Mouse (Mus musculus) liver, embryonic 12.5 days (tissue): ENCODE measurements around the gene Gins3. TPM values are rescaled to one million over a fixed set of nuclear protein-coding genes. Genes with fewer than 3 reads are reported as not detected.
"Not testable (repeated sequence)": the region's sequence is repeated elsewhere in the genome, so short reads cannot be mapped to it uniquely, and the experiment has no call there.

Experiments used
- ATAC-seq: fragments of 200-750 bp; cut with Nextera tagmentation; 2 replicates; pipeline ENCODE4 v1.8.0; 2017; ENCODE audit warnings: moderate number of reproducible peaks, mild to moderate bottlenecking, moderate library complexity
- H3K27ac ChIP-seq: fragments of 300-500 bp; sonication (generic); 2 replicates; pipeline ENCODE4 v1.5.1; 2016; ENCODE audit warnings: mild to moderate bottlenecking
- H3K27me3 ChIP-seq: fragments of 300-500 bp; sonication (generic); replicated peaks from 2 replicates; pipeline ENCODE4 v1.6.1; 2016; ENCODE audit warnings: mild to moderate bottlenecking, moderate library complexity
- H3K36me3 ChIP-seq: fragments of 300-500 bp; sonication (generic); 2 replicates; pipeline ENCODE4 v1.6.1; 2016; ENCODE audit warnings: mild to moderate bottlenecking, moderate library complexity
- H3K4me1 ChIP-seq: fragments of 300-500 bp; sonication (generic); 2 replicates; pipeline ENCODE4 v1.6.1; 2016
- H3K4me2 ChIP-seq: fragments of 300-500 bp; sonication (generic); 2 replicates; pipeline ENCODE4 v1.6.1; 2016; ENCODE audit warnings: mild to moderate bottlenecking, moderate library complexity
- H3K4me3 ChIP-seq: fragments of 300-500 bp; sonication (generic); 2 replicates; pipeline ENCODE4 v1.5.1; 2016; ENCODE audit warnings: mild to moderate bottlenecking, moderate library complexity
- H3K9ac ChIP-seq: fragments of 300-500 bp; sonication (generic); 2 replicates; pipeline ENCODE4 v1.6.1; 2016; ENCODE audit warnings: mild to moderate bottlenecking, moderate library complexity
- H3K9me3 ChIP-seq: fragments of 300-500 bp; sonication (generic); replicated peaks from 2 replicates; pipeline ENCODE4 v1.6.1; 2016; ENCODE audit warnings: mild to moderate bottlenecking, moderate library complexity
- WGBS: fragments of 180-500 bp; shearing (Covaris S2); methylation state at CpG from one replicate; pipeline ENCODE4 v1.1.7; 2016; ENCODE audit not compliant: insufficient replicate concordance; 5-methylcytosine and 5-hydroxymethylcytosine counted together
- polyA plus RNA-seq: library from polyadenylated mRNA; unstranded; fragments of >200 nt; fragmentation: Nextera tagmentation; extraction: Ambion mirVana; gene quantifications from 2 replicates; pipeline ENCODE4 v1.2.1, GENCODE M21; 2016

Gene Gins3
- polyA plus RNA-seq, 1 experiment from 2014 or later: 14.1 TPM

- not testable (repeated sequence) for H3K36me3 ChIP-seq, H3K4me3 ChIP-seq, H3K27me3 ChIP-seq, H3K9ac ChIP-seq, ATAC-seq, H3K9me3 ChIP-seq, H3K4me1 ChIP-seq, H3K4me2 ChIP-seq, H3K27ac ChIP-seq
- WGBS: 19% methylated on average over 4 of the region's 5 CpGs
Measured at GRCm38 (mm10) chr8:95606509-95606908, 26.7 kb upstream of the Gins3 start.

DNA sequence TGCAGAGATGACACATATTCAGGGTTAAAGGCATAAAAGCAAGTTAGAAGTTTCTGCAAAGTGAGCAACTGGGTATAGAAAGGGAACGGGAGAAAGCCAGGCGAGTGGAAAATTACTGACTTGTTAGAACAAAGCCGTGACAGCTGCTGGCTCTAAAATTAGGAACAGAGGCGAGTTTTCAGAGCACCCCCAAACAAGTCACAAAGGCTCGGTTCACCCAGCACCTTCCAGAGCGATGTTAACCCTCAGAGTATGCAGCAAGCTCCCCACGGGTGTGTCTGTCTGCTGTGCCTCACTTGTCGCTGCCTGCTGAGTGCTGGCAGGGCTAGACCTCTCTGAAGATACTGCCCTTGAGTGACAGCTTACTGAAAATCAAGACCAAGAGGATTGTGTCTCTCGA, 26.0 kb upstream of the Gins3 start:
- Histone ChIP-seq H3K9me3 (no peaks in the 10 kb centered on the region), H3K4me2 (no peak overlapping the region), H3K4me3 (no peak overlapping the region), H3K4me1 (peaks cover 7% of the 10 kb centered on the region), H3K36me3 (no peaks in the 10 kb centered on the region), H3K9ac (no peak overlapping the region), H3K27ac (no peak overlapping the region), H3K27me3 (peaks cover 9% of the 10 kb centered on the region; the same call in 1 of the 2 replicates)
- 46% methylated on average over 9 of the region's 9 CpGs for WGBS
- no peak for ATAC-seq

- no peak overlapping the region for H3K4me2 ChIP-seq
- H3K36me3 ChIP-seq: no peaks in the 10 kb centered on the region
- H3K27ac ChIP-seq: no peak overlapping the region
- peaks cover 27% of the 10 kb centered on the region for H3K27me3 ChIP-seq
- no peak overlapping the region for H3K9ac ChIP-seq
- H3K4me3 ChIP-seq: no peak overlapping the region
- no peaks in the 10 kb centered on the region for H3K9me3 ChIP-seq
- 72% methylated on average over 5 of the region's 5 CpGs for WGBS
- ATAC-seq: no peak
- peaks cover 7% of the 10 kb centered on the region for H3K4me1 ChIP-seq
Measured at GRCm38 (mm10) chr8:95609406-95609805, 23.8 kb upstream of the Gins3 start.

GRCm38 (mm10) chr8:95610749-95611148, 22.5 kb upstream of the Gins3 start:
- ATAC-seq: peak; percentile 86
- 45% methylated on average over 14 of the region's 14 CpGs for WGBS
- H3K4me2 ChIP-seq: peak overlapping the region; percentile 41

GRCm38 (mm10) chr8:95611769-95612168, 21.5 kb upstream of the Gins3 start:
- 66% methylated on average over 5 of the region's 5 CpGs for WGBS
- H3K9ac ChIP-seq: no peak overlapping the region
- peaks cover 38% of the 10 kb centered on the region for H3K27me3 ChIP-seq
- H3K4me3 ChIP-seq: no peak overlapping the region
- no peaks in the 10 kb centered on the region for H3K36me3 ChIP-seq
- ATAC-seq: no peak
- peaks cover 7% of the 10 kb centered on the region for H3K4me1 ChIP-seq
- H3K27ac ChIP-seq: no peak overlapping the region
- no peaks in the 10 kb centered on the region for H3K9me3 ChIP-seq
- no peak overlapping the region for H3K4me2 ChIP-seq

More at GRCm38 (mm10) chr8:95610749-95611148, 22.5 kb upstream of the Gins3 start:
- Histone ChIP-seq H3K9ac (no peak overlapping the region), H3K4me3 (no peak overlapping the region), H3K36me3 (no peaks in the 10 kb centered on the region), H3K27me3 (peaks cover 38% of the 10 kb centered on the region), H3K4me1 (peaks cover 7% of the 10 kb centered on the region), H3K9me3 (no peaks in the 10 kb centered on the region), H3K27ac (no peak overlapping the region; the same call in 1 of the 2 replicates)

- H3K4me3 ChIP-seq: no peak overlapping the region
- H3K9me3 ChIP-seq: no peaks in the 10 kb centered on the region
- no peak overlapping the region for H3K4me2 ChIP-seq
- no peaks in the 10 kb centered on the region for H3K36me3 ChIP-seq
- WGBS: 71% methylated on average over 7 of the region's 7 CpGs
- peaks cover 54% of the 10 kb centered on the region for H3K27me3 ChIP-seq
- no peak for ATAC-seq
- H3K9ac ChIP-seq: no peak overlapping the region
- H3K27ac ChIP-seq: no peak overlapping the region
- H3K4me1 ChIP-seq: no peaks in the 10 kb centered on the region
Measured at GRCm38 (mm10) chr8:95616383-95616782, 16.9 kb upstream of the Gins3 start.

DNA sequence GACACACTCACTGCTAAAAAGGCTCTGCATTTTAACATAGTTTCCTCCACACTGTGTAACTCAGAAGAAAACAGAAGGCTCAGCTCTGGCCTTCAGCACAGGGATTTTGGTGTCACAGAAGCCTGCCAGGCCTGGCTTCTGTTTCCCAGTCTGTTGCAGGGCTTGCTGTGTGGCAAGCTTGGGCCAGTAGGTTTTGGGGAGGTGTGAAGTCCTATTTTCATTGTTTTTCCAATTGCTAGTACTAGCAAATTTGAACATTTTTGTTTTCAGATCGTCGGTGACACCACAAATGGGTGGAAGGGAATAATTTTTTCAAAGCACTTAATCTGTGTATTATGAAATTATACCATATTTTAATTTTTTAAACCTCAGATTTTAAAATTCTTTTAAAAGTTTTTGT, 13.2 kb upstream of the Gins3 start:
- no peak overlapping the region for H3K4me2 ChIP-seq
- H3K4me1 ChIP-seq: no peaks in the 10 kb centered on the region
- ATAC-seq: no peak
- 73% methylated on average over 2 of the region's 2 CpGs for WGBS
- no peak overlapping the region for H3K27ac ChIP-seq
- peaks cover 26% of the 10 kb centered on the region for H3K27me3 ChIP-seq
- H3K9ac ChIP-seq: no peak overlapping the region
- no peaks in the 10 kb centered on the region for H3K9me3 ChIP-seq
- H3K36me3 ChIP-seq: no peaks in the 10 kb centered on the region
- H3K4me3 ChIP-seq: no peak overlapping the region

- ATAC-seq: no peak
- no peak overlapping the region for H3K4me3 ChIP-seq
- H3K36me3 ChIP-seq: no peaks in the 10 kb centered on the region
- 71% methylated on average over 2 of the region's 2 CpGs for WGBS
- no peaks in the 10 kb centered on the region for H3K9me3 ChIP-seq
- no peak overlapping the region for H3K27ac ChIP-seq
- peaks cover 30% of the 10 kb centered on the region for H3K27me3 ChIP-seq
- no peak overlapping the region for H3K4me2 ChIP-seq
- no peaks in the 10 kb centered on the region for H3K4me1 ChIP-seq
- no peak overlapping the region for H3K9ac ChIP-seq
Measured at GRCm38 (mm10) chr8:95624833-95625232, 8.4 kb upstream of the Gins3 start.

GRCm38 (mm10) chr8:95632840-95633239, 413 bp upstream of the Gins3 start:
- no peak for ATAC-seq
- peak overlapping the region; percentile 87 for H3K4me2 ChIP-seq
- H3K27ac ChIP-seq: no peak overlapping the region
- H3K36me3 ChIP-seq: peaks cover 6% of the 10 kb centered on the region
- peak overlapping the region; percentile 88; the same call in 1 of the 2 replicates for H3K4me3 ChIP-seq
- WGBS: 79% methylated on average over 6 of the region's 6 CpGs
- no peak overlapping the region for H3K9ac ChIP-seq
- H3K9me3 ChIP-seq: no peaks in the 10 kb centered on the region
- peaks cover 22% of the 10 kb centered on the region for H3K4me1 ChIP-seq
- peaks cover 14% of the 10 kb centered on the region for H3K27me3 ChIP-seq

GRCm38 (mm10) chr8:95634063-95634340, 749 bp downstream of the Gins3 start:
- H3K9me3 ChIP-seq: no peaks in the 10 kb centered on the region
- peaks cover 22% of the 10 kb centered on the region for H3K4me1 ChIP-seq
- WGBS: 4% methylated on average over 6 of the region's 6 CpGs
- H3K27me3 ChIP-seq: peaks cover 4% of the 10 kb centered on the region; the same call in 1 of the 2 replicates
- ATAC-seq: no peak
- H3K9ac ChIP-seq: peak overlapping the region; percentile 84
- peaks cover 16% of the 10 kb centered on the region for H3K36me3 ChIP-seq
- peak overlapping the region; percentile 87 for H3K4me2 ChIP-seq
- peak overlapping the region; percentile 88 for H3K4me3 ChIP-seq
- peak overlapping the region; percentile 74; the same call in 1 of the 2 replicates for H3K27ac ChIP-seq

DNA sequence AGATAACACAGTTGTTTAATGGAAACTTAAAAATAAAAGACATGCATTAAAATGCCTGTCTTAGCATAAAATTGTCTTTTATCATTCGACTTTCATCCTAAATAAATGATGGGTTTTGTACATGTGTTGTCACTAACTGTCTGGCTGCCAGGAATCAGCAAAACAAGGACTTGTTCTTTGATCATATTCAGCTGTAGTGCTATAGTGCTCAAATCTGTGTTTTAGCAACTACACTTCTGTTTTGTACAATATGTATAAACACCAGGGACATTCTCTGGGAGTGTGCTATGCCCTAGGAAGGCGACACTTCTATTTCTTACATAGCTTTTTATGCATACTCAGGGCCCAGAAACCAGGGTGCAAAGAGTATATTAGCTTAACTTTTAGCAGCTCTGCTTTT, 11.7 kb downstream of the Gins3 start:
- H3K4me2 ChIP-seq: no peak overlapping the region
- no peaks in the 10 kb centered on the region for H3K9me3 ChIP-seq
- WGBS: 85% methylated on average over 2 of the region's 2 CpGs
- H3K27me3 ChIP-seq: no peaks in the 10 kb centered on the region
- H3K36me3 ChIP-seq: peaks cover 50% of the 10 kb centered on the region
- no peak overlapping the region for H3K9ac ChIP-seq
- no peak overlapping the region for H3K4me3 ChIP-seq
- no peak overlapping the region for H3K27ac ChIP-seq
- peaks cover 9% of the 10 kb centered on the region for H3K4me1 ChIP-seq
- ATAC-seq: no peak

- Histone ChIP-seq H3K9me3 (no peaks in the 10 kb centered on the region), H3K36me3 (peaks cover 26% of the 10 kb centered on the region), H3K27ac (no peak overlapping the region), H3K9ac (no peak overlapping the region), H3K4me1 (peaks cover 9% of the 10 kb centered on the region), H3K27me3 (peaks cover 7% of the 10 kb centered on the region; the same call in 1 of the 2 replicates), H3K4me2 (no peak overlapping the region), H3K4me3 (no peak overlapping the region)
- peak; percentile 77 for ATAC-seq
- 30% methylated on average over 3 of the region's 3 CpGs for WGBS
Measured at GRCm38 (mm10) chr8:95648251-95648650, 15.0 kb downstream of the Gins3 start.

DNA sequence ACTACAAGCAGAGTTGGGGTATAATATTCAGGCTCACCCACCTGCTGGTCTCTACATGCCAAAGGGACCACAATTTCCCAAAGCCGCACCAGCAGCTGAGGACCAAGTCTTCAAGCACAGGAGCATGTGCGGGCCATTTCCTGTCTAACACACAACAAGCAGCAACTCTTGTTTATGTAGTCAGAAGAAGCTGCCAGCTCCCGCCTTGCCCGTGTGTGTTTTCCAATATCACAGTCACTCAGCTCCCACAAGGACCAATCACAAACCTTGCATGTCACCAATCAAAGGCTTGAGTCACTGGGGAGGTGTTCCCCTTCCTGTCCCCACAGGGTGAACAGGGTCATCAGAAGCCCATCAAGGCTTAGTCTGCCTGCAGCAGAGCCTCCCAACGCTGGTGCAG, 20.1 kb downstream of the Gins3 start:
- H3K27ac ChIP-seq: no peak overlapping the region
- WGBS: 61% methylated on average over 5 of the region's 5 CpGs
- H3K4me3 ChIP-seq: no peak overlapping the region
- no peaks in the 10 kb centered on the region for H3K36me3 ChIP-seq
- no peak for ATAC-seq
- peaks cover 2% of the 10 kb centered on the region for H3K4me1 ChIP-seq
- peaks cover 7% of the 10 kb centered on the region; the same call in 1 of the 2 replicates for H3K27me3 ChIP-seq
- H3K9ac ChIP-seq: no peak overlapping the region
- H3K9me3 ChIP-seq: no peaks in the 10 kb centered on the region
- H3K4me2 ChIP-seq: no peak overlapping the region
